9 mouse cellular contexts compared by ENCODE assay signal in genomic region chr2:10003358-10003757, GRCm38 (mm10). TPM values are rescaled to one million over a fixed set of nuclear protein-coding genes. Genes with fewer than 3 reads are reported as not detected.
DNase-seq lines count a peak whose midpoint lies in the region; ATAC-seq lines count a peak whose summit lies in the region.
"Had no signal": no experiment of that assay in that cellular context is flagged by ENCODE, and none has a peak within 500 bp of the region (broad histone marks: within the 10 kb centered on the region; RNA-seq: fewer than 3 reads in every experiment).

No protein-coding gene starts in this region.

- ATAC-seq in hindbrain, embryonic 16.5 days = peak; percentile 48; the same call in 1 of the 2 replicates
- ATAC-seq in hindbrain, embryonic 11.5 days (ENCODE audit: low FRiP score) = no peak
- no peak for ATAC-seq in monocyte, adult 5-6 weeks (replicated peaks; ENCODE audit: insufficient number of reproducible peaks, low FRiP score, low TSS enrichment, poor library complexity, severe bottlenecking)
- ATAC-seq: liver, postnatal 0 days had no signal

- H3K9ac ChIP-seq in hindbrain, embryonic 16.5 days (ENCODE audit: low read depth, low read length) = no peak overlapping the region
- no peak overlapping the region for H3K9ac ChIP-seq in hindbrain, embryonic 11.5 days (ENCODE audit: low read depth, low read length)
- H3K9ac ChIP-seq: heart, embryonic 15.5 days; liver, postnatal 0 days had no signal

- no peaks in the 10 kb centered on the region for H3K9me3 ChIP-seq in hindbrain, embryonic 16.5 days (ENCODE audit: control insufficient read depth, low read length)
- H3K9me3 ChIP-seq in hindbrain, embryonic 11.5 days (ENCODE audit: control insufficient read depth, low read length) = no peaks in the 10 kb centered on the region
- H3K9me3 ChIP-seq: heart, embryonic 15.5 days had no signal

- no peak overlapping the region for H3K27ac ChIP-seq in hindbrain, embryonic 16.5 days (ENCODE audit: low read depth, low read length)
- no peak overlapping the region for H3K27ac ChIP-seq in hindbrain, embryonic 11.5 days (ENCODE audit: low read depth, low read length)
- H3K27ac ChIP-seq: heart, embryonic 15.5 days had no signal

- H3K4me1 ChIP-seq in hindbrain, embryonic 16.5 days (ENCODE audit: control insufficient read depth, insufficient read depth, low read depth, low read length) = no peaks in the 10 kb centered on the region
- no peaks in the 10 kb centered on the region for H3K4me1 ChIP-seq in hindbrain, embryonic 11.5 days (replicated peaks; ENCODE audit: control insufficient read depth, insufficient read depth, low read length)

- 68% methylated on average over 5 of the region's 5 CpGs for WGBS in hindbrain, embryonic 16.5 days
- 94% methylated on average over 5 of the region's 5 CpGs for WGBS in hindbrain, embryonic 11.5 days

- no peak for DNase-seq in hindbrain, embryonic 11.5 days (ENCODE audit: low spot score)
- DNase-seq in NIH3T3 (ENCODE audit: low read depth) = peak; percentile 38
- DNase-seq in adrenal gland, postnatal 14 days = peak; percentile 43
- peak; percentile 18 to 36 for DNase-seq in kidney, adult 8-10 months
- DNase-seq in layer of hippocampus, postnatal 25 days (ENCODE audit: extremely low spot score in 1 of 2, low spot score in 1 of 2) = no peak
- DNase-seq: liver, postnatal 0 days had no signal

- no peaks in the 10 kb centered on the region for H3K27me3 ChIP-seq in hindbrain, embryonic 16.5 days (replicated peaks; ENCODE audit: control insufficient read depth, insufficient read depth, low read length)
- H3K27me3 ChIP-seq in hindbrain, embryonic 11.5 days (ENCODE audit: control insufficient read depth, insufficient read depth, low read length) = no peaks in the 10 kb centered on the region
- H3K27me3 ChIP-seq: heart, embryonic 15.5 days had no signal

- H3K36me3 ChIP-seq in hindbrain, embryonic 16.5 days (ENCODE audit: control insufficient read depth, insufficient read depth, low read length) = no peaks in the 10 kb centered on the region
- H3K36me3 ChIP-seq in hindbrain, embryonic 11.5 days (ENCODE audit: control insufficient read depth, insufficient read depth, low read length) = no peaks in the 10 kb centered on the region
- H3K36me3 ChIP-seq: heart, embryonic 15.5 days had no signal

- H3K4me2 ChIP-seq in hindbrain, embryonic 16.5 days (ENCODE audit: low read length) = no peak overlapping the region
- no peak overlapping the region for H3K4me2 ChIP-seq in hindbrain, embryonic 11.5 days (replicated peaks; ENCODE audit: low read depth, low read length)
- H3K4me2 ChIP-seq: heart, embryonic 15.5 days had no signal

- H3K4me3 ChIP-seq in hindbrain, embryonic 16.5 days (ENCODE audit: low read length) = no peak overlapping the region
- H3K4me3 ChIP-seq in hindbrain, embryonic 11.5 days (ENCODE audit: low read depth, low read length) = no peak overlapping the region
- H3K4me3 ChIP-seq: heart, embryonic 15.5 days had no signal

RNA-seq across cellular contexts. Expression of gene Taf3, which starts 45.0 kb away (rescaled TPM):
- 11.4 and 12.4 TPM in 2 replicates for polyA plus RNA-seq in hindbrain, embryonic 16.5 days (2015; fragmentation: Nextera tagmentation; extraction: Ambion mirVana)
- 18.3 and 18.9 TPM in 2 replicates for polyA plus RNA-seq in hindbrain, embryonic 11.5 days (2014; fragmentation: Nextera tagmentation; extraction: Ambion mirVana)
- 10.3 and 13.4 TPM in 2 replicates for total RNA-seq in adrenal gland, postnatal 14 days (2021)
- total RNA-seq in monocyte, adult 5-6 weeks (2017) = 9.1 to 13.8 TPM (median 12.5 TPM) in 3 replicates
- total RNA-seq in layer of hippocampus, postnatal 25 days (2021) = 10 to 100 TPM; 12.9 to 13.9 TPM

Comparison
In these comparisons a context has a peak if more than half of its experiments do, and no peak if none do; other contexts are left out.
1. DNase-seq: peak in NIH3T3 (single experiment), adrenal gland, postnatal 14 days (single experiment) and kidney, adult 8-10 months (2 of 2); none in hindbrain, embryonic 11.5 days (single experiment) and layer of hippocampus, postnatal 25 days (0 of 2).